Mouse (Mus musculus) B cell, adult 67 days (primary cell): ENCODE results near the gene Gm11595. TPM values are rescaled to one million over a fixed set of nuclear protein-coding genes. Genes with fewer than 3 reads are reported as not detected.

Source experiments
- total RNA-seq, 2 experiments: library from RNA; stranded (reverse); gene quantifications; 4 replicates each; pipeline ENCODE4 v1.2.4; 2023

Gene Gm11595
- not detected for total RNA-seq

GRCm38 (mm10) chr11:99772813-99773212, at the start of gene Gm11595:
TSS of gene Gm11595 (minus strand) at chr11:99772913.

DNA sequence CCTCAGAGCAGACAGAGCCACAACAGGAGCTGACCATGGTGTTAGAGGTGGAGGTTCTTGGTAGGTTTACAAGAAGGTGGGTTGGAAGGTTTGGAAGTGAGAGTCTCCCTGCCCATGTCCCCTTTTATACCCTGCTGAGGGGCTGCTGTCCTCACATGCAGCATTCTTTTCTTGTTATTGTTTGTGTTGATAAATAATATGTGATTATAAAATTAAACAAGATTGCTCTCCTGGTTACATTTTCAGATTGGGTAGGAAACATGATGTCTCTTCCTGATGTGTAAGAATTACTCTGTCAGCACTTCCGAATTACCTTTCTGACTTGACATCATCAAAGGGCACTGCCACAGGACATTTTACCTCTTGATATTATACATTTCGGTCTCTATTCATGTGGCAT, 42.9 kb upstream of the Gm11595 start, which contains the start of gene Gm11564:
Gene Gm11564 (minus strand): TSS at position 101 of the 400 bp plus-strand sequence.

GRCm38 (mm10) chr11:99809792-99810191, 37.1 kb upstream of the Gm11595 start, which contains the start of gene Krtap4-13:
TSS of gene Krtap4-13 (minus strand) at chr11:99809892.

GRCm38 (mm10) chr11:99804346-99804745, 31.6 kb upstream of the Gm11595 start, which contains the start of gene Gm11554:
TSS of gene Gm11554 (minus strand) at chr11:99804446.

DNA sequence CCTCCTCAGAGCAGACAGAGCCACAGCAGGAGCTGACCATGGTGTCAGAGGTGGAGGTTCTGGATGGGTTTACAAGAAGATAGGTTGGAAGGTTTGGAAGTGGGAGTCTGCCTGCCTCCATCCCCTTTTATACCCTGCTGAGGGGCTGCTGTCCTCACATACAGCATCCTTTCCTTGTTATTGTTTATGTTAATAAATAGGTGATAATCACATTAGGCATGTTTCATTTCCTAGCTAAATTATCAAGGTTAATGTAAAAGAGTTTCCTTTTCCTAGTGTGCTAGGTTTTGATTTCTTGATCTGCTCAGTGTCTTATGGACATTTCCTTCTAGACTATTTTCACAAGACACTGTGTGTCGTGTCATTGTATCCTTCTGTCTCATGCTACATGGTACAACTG, 26.1 kb upstream of the Gm11595 start, which contains the start of gene Gm11569:
Gene Gm11569 (minus strand): TSS at position 101 of the 400 bp plus-strand sequence.

DNA sequence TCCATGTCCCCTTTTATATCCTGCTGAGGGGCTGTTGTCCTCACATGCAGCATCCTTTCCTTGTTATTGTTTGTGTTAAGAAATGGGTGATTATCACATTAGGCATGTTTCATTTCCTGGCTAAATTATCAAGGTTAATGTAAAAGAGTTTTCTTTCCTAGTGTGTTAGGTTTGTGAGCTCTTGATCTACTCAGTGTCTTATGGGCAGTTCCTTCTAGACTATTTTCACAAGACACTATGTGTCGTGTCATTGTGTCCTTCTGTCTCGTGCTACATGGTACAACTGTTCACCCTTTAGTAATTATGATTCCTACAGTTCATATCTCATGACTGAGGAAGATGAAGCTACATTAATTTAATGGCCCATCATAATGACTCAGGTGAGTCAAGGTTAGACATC, 20.7 kb upstream of the Gm11595 start, which contains the start of gene Gm11596:
Gene Gm11596 (minus strand): TSS at position 101 of the 400 bp plus-strand sequence.

GRCm38 (mm10) chr11:99784900-99785299, 12.2 kb upstream of the Gm11595 start, which contains the start of gene Krtap4-9:
TSS of gene Krtap4-9 (plus strand) at chr11:99785200.

DNA sequence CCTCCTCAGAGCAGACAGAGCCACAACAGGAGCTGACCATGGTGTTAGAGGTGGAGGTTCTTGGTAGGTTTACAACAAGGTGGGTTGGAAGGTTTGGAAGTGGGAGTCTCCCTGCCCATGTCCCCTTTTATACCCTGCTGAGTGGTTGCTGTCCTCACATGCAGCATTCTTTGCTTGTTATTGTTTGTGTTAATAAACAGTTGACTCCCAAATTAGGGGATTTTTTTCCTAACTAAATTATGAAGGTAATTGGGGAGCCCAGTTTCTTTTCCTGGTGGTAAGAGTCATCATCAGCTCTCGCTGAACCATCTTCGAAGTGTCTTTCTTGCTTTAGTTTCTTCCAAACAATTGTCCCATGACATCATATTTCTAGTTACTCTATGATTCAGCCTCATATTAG, 7.9 kb upstream of the Gm11595 start, which contains the start of gene Krtap4-8:
Gene Krtap4-8 (minus strand): TSS at position 101 of the 400 bp plus-strand sequence.

DNA sequence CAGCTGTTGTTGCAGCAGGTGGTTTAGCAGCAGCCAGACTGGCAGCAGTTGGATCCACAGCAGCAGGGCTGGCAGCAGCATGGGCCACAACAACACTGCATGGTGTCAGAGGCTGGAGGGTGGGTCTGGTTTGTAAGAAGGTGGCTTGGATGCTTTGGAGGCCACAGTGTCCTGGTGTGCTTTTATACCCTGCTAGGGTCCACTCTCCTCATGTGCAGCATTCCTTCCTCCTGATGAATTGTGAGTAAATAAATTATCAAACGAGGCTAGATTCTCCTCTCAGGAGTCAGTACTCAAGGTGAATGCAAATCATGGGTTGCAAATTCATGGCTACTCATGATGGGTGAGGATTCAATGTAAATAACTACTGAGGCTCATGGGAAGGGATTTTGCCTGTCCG, 38.5 kb downstream of the Gm11595 start, which contains the start of gene Gm14180:
Gene Gm14180 (minus strand): TSS at position 101 of the 400 bp plus-strand sequence.

Other genes with a start within 250 kb of the Gm11595 start
- not detected for gene Krt40, start 229.8 kb downstream of the Gm11595 start, total RNA-seq
- gene Krtap3-3, start 222.0 kb downstream of the Gm11595 start, total RNA-seq = not detected
- not detected for gene Krtap3-2, start 216.1 kb downstream of the Gm11595 start, total RNA-seq
- not detected for gene Gm11939, start 213.4 kb downstream of the Gm11595 start, total RNA-seq
- not detected for gene Krtap3-1, start 206.3 kb downstream of the Gm11595 start, total RNA-seq
- gene Krtap1-5, start 191.9 kb downstream of the Gm11595 start, total RNA-seq = not detected
- gene Krtap1-4, start 189.3 kb downstream of the Gm11595 start, total RNA-seq = not detected
- gene Krtap1-3, start 181.6 kb downstream of the Gm11595 start, total RNA-seq = not detected
- gene Krtap9-3, start 174.8 kb downstream of the Gm11595 start, total RNA-seq = not detected
- not detected for gene Gm11938, start 169.6 kb downstream of the Gm11595 start, total RNA-seq
- not detected for gene Gm11937, start 162.7 kb downstream of the Gm11595 start, total RNA-seq
- gene Krtap2-4, start 158.1 kb downstream of the Gm11595 start, total RNA-seq = not detected
- gene Gm11562, start 152.5 kb downstream of the Gm11595 start, total RNA-seq = not detected
- not detected for gene Krtap4-1, start 144.7 kb downstream of the Gm11595 start, total RNA-seq
- gene Krtap4-2, start 137.8 kb downstream of the Gm11595 start, total RNA-seq = not detected
- not detected for gene Krtap4-7, start 128.8 kb downstream of the Gm11595 start, total RNA-seq
- not detected for gene Gm11555, start 122.7 kb downstream of the Gm11595 start, total RNA-seq
- gene Gm11563, start 114.0 kb downstream of the Gm11595 start, total RNA-seq = not detected
- gene Krtap4-6, start 107.0 kb downstream of the Gm11595 start, total RNA-seq = not detected
- gene Gm14190, start 82.2 kb downstream of the Gm11595 start, total RNA-seq = not detected
- gene Gm14180, start 38.6 kb downstream of the Gm11595 start, total RNA-seq = not detected
- not detected for gene Krtap4-8, start 7.8 kb upstream of the Gm11595 start, total RNA-seq
- gene Krtap4-9, start 12.3 kb upstream of the Gm11595 start, total RNA-seq = not detected
- not detected for gene Gm11596, start 20.6 kb upstream of the Gm11595 start, total RNA-seq
- gene Gm11569, start 26.0 kb upstream of the Gm11595 start, total RNA-seq = not detected
- gene Gm11554, start 31.5 kb upstream of the Gm11595 start, total RNA-seq = not detected
- gene Krtap4-13, start 37.0 kb upstream of the Gm11595 start, total RNA-seq = not detected
- gene Gm11564, start 42.8 kb upstream of the Gm11595 start, total RNA-seq = not detected
- not detected for gene 2300003K06Rik, start 65.2 kb upstream of the Gm11595 start, total RNA-seq
- not detected for gene Krtap4-16, start 78.7 kb upstream of the Gm11595 start, total RNA-seq
- not detected for gene Gm11568, start 85.0 kb upstream of the Gm11595 start, total RNA-seq
- gene Gm11559, start 91.6 kb upstream of the Gm11595 start, total RNA-seq = not detected
- not detected for gene Krtap9-1, start 100.5 kb upstream of the Gm11595 start, total RNA-seq
- not detected for gene Gm11567, start 106.3 kb upstream of the Gm11595 start, total RNA-seq
- not detected for gene Krtap31-1, start 135.0 kb upstream of the Gm11595 start, total RNA-seq
- gene Gm11565, start 141.8 kb upstream of the Gm11595 start, total RNA-seq = not detected
- not detected for gene Krtap31-2, start 163.4 kb upstream of the Gm11595 start, total RNA-seq
- gene Krtap9-5, start 175.6 kb upstream of the Gm11595 start, total RNA-seq = not detected
- gene Krtap29-1, start 206.1 kb upstream of the Gm11595 start, total RNA-seq = not detected
- not detected for gene Krtap16-1, start 213.7 kb upstream of the Gm11595 start, total RNA-seq
- not detected for gene Krtap17-1, start 221.1 kb upstream of the Gm11595 start, total RNA-seq
- not detected for gene Krt33a, start 243.3 kb upstream of the Gm11595 start, total RNA-seq